Mouse (Mus musculus): Measurements from ENCODE around the gene Mrps33. TPM values are rescaled to one million over a fixed set of nuclear protein-coding genes. Genes with fewer than 3 reads are reported as not detected.
A peak's percentile ranks its signal among the peaks of the same experiment; 100 is the strongest.

Mrps33 gene
- polyA plus RNA-seq, 1 experiment from 2014 or later: 165 TPM

DNA sequence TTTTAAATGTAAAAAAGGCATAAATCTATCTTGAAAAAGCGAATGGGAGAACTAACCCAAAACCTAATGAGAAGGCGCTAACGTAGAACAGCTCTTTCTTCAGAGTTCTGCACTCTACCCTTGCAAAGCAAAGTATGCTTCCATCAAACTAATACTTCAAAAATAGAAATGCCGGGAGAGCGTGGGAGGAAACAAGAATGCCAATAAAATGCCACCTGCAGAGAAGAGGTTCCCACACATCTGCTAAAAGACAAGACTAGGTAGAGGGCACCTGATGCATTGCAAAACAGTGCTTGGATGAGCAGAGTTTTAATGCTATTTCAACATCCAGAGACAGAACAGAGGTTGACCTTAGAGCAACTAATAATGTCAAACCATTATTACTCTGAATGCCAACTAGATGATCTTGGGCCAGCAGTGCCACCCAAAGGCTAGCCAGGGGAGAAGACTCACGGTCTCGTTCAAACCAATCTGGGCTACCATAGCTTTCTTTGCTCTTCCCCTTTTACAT, 3.7 kb downstream of the Mrps33 start:
- no peaks in the 10 kb centered on the region for H3K9me3 ChIP-seq (replicated peaks; ENCODE audit: control insufficient read depth, low read length)
- H3K4me1 ChIP-seq (ENCODE audit: control insufficient read depth, insufficient read depth, low read length): peaks cover 4% of the 10 kb centered on the region
- no peak overlapping the region for H3K4me2 ChIP-seq (ENCODE audit: low read depth, low read length)
- no peak overlapping the region for H3K4me3 ChIP-seq (ENCODE audit: low read length)
- 94% methylated on average over 7 of the region's 7 CpGs for WGBS
- H3K27ac ChIP-seq (ENCODE audit: low read length): no peak overlapping the region
- no peak overlapping the region for H3K9ac ChIP-seq (ENCODE audit: low read length)
- H3K36me3 ChIP-seq (ENCODE audit: control insufficient read depth, insufficient read depth): peaks cover 3% of the 10 kb centered on the region; the same call in 1 of the 2 replicates
- H3K27me3 ChIP-seq (ENCODE audit: control insufficient read depth, insufficient read depth, low read length): no peaks in the 10 kb centered on the region
- no peak for ATAC-seq (replicated peaks; ENCODE audit: extremely low read depth, insufficient read depth, low FRiP score)

DNA sequence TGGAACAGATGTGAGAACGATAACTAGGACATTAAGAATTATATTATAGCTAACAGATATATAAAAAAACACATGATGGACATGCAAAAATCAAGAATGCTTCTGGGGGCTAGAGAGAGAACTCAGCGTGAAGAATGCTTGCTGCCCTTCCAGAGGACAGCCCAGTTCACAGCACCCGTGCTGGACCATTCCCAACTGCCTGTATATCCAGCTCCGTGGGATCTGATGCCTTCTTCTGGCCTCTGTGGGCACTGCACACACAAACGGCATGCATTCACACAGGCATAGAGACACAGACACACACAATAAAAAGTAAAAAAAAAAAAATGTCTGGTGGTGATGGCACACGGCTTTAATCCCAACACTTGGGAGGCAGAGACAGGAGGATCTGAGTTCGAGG, 4.5 kb downstream of the Mrps33 start:
- no peaks in the 10 kb centered on the region for H3K27me3 ChIP-seq (ENCODE audit: control insufficient read depth, insufficient read depth, low read length)
- 93% methylated on average over 7 of the region's 7 CpGs for WGBS
- ATAC-seq (replicated peaks; ENCODE audit: extremely low read depth, insufficient read depth, low FRiP score): no peak
- H3K9ac ChIP-seq (ENCODE audit: low read length): no peak overlapping the region
- peaks cover 4% of the 10 kb centered on the region for H3K4me1 ChIP-seq (ENCODE audit: control insufficient read depth, insufficient read depth, low read length)
- H3K36me3 ChIP-seq (ENCODE audit: control insufficient read depth, insufficient read depth): peaks cover 6% of the 10 kb centered on the region; the same call in 1 of the 2 replicates
- no peak overlapping the region for H3K4me2 ChIP-seq (ENCODE audit: low read depth, low read length)
- H3K27ac ChIP-seq (ENCODE audit: low read length): no peak overlapping the region
- no peaks in the 10 kb centered on the region for H3K9me3 ChIP-seq (replicated peaks; ENCODE audit: control insufficient read depth, low read length)
- no peak overlapping the region for H3K4me3 ChIP-seq (ENCODE audit: low read length)

DNA sequence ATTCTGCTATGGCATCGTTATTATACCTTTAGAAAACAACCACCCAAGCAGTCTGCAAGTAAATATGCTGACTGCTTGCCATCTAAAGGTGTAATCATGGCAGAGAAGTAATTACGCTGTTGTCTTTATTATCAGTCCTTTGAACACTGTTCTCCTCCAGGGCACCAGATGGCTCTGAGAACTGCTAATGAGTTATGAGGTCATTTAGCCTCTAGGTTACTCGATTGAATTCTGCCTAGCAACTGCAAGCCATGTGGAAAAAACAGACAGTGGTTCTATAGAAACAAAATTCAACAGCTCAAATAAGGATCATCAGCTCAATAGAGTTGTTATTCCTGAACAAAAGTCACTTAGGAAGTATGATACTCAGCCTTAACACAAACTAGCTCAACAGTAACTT, 4.9 kb downstream of the Mrps33 start:
- no peak for ATAC-seq (replicated peaks; ENCODE audit: extremely low read depth, insufficient read depth, low FRiP score)
- no peak overlapping the region for H3K4me3 ChIP-seq (ENCODE audit: low read length)
- H3K4me1 ChIP-seq (ENCODE audit: control insufficient read depth, insufficient read depth, low read length): peaks cover 4% of the 10 kb centered on the region
- 89% methylated on average over 3 of the region's 3 CpGs for WGBS
- H3K27me3 ChIP-seq (ENCODE audit: control insufficient read depth, insufficient read depth, low read length): no peaks in the 10 kb centered on the region
- no peaks in the 10 kb centered on the region for H3K9me3 ChIP-seq (replicated peaks; ENCODE audit: control insufficient read depth, low read length)
- H3K27ac ChIP-seq (ENCODE audit: low read length): no peak overlapping the region
- no peak overlapping the region for H3K9ac ChIP-seq (ENCODE audit: low read length)
- no peak overlapping the region for H3K4me2 ChIP-seq (ENCODE audit: low read depth, low read length)
- H3K36me3 ChIP-seq (ENCODE audit: control insufficient read depth, insufficient read depth): peaks cover 10% of the 10 kb centered on the region

DNA sequence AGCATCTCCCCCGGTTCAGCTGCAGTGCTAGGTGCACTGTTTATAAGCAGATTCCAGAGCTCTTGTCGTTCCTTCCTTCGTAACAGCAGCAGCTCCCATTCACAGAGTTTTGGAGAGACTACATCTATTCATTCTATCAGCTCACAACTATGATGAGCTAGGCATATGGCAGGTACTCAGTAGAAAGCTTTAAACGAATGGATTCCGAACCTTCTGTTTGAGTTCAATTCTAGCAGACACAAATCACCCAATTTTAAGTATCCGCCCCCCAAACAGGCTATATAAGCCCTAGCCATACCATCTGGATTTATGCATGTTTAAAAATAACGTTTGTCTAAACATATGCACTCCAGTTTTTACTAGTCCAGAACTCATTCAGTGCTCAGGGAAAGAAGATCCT, 9.8 kb downstream of the Mrps33 start:
- peaks cover 22% of the 10 kb centered on the region for H3K36me3 ChIP-seq (ENCODE audit: control insufficient read depth, insufficient read depth)
- H3K4me2 ChIP-seq (ENCODE audit: low read depth, low read length): no peak overlapping the region
- H3K27me3 ChIP-seq (ENCODE audit: control insufficient read depth, insufficient read depth, low read length): no peaks in the 10 kb centered on the region
- WGBS: 93% methylated on average over 7 of the region's 7 CpGs
- ATAC-seq (replicated peaks; ENCODE audit: extremely low read depth, insufficient read depth, low FRiP score): no peak
- no peaks in the 10 kb centered on the region; the same call in 1 of the 2 replicates for H3K9me3 ChIP-seq (replicated peaks; ENCODE audit: control insufficient read depth, low read length)
- no peak overlapping the region for H3K9ac ChIP-seq (ENCODE audit: low read length)
- H3K27ac ChIP-seq (ENCODE audit: low read length): no peak overlapping the region
- H3K4me3 ChIP-seq (ENCODE audit: low read length): no peak overlapping the region
- no peaks in the 10 kb centered on the region for H3K4me1 ChIP-seq (ENCODE audit: control insufficient read depth, insufficient read depth, low read length)

DNA sequence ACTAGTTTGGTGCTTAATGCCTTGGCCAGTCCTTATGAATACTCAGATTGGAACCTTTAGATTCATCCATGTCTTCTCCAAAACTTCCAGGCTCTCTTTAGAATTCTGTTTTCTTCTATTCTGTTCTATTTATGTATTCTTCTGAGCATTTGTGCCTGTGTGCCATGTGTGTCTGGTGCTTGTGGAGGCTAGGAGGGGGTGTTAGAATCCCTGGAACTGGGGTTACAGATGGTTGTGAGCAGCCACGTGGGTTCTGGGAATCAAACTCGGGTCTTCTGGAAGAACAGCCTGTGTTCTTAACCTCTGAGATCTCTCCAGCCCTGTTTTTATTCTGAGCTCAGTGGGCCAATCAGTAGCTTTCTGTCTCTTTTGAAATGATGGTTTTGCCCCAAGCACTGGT, 13.7 kb downstream of the Mrps33 start:
- Histone ChIP-seq H3K36me3 (ENCODE audit: control insufficient read depth, insufficient read depth) (peaks cover 19% of the 10 kb centered on the region), H3K9ac (ENCODE audit: low read length) (no peak overlapping the region), H3K9me3 (replicated peaks; ENCODE audit: control insufficient read depth, low read length) (no peaks in the 10 kb centered on the region; the same call in 1 of the 2 replicates), H3K27ac (ENCODE audit: low read length) (no peak overlapping the region), H3K4me1 (ENCODE audit: control insufficient read depth, insufficient read depth, low read length) (no peaks in the 10 kb centered on the region), H3K4me3 (ENCODE audit: low read length) (no peak overlapping the region), H3K4me2 (ENCODE audit: low read depth, low read length) (no peak overlapping the region), H3K27me3 (ENCODE audit: control insufficient read depth, insufficient read depth, low read length) (no peaks in the 10 kb centered on the region)
- no peak for ATAC-seq (replicated peaks; ENCODE audit: extremely low read depth, insufficient read depth, low FRiP score)
- 74% methylated on average over 2 of the region's 2 CpGs for WGBS

DNA sequence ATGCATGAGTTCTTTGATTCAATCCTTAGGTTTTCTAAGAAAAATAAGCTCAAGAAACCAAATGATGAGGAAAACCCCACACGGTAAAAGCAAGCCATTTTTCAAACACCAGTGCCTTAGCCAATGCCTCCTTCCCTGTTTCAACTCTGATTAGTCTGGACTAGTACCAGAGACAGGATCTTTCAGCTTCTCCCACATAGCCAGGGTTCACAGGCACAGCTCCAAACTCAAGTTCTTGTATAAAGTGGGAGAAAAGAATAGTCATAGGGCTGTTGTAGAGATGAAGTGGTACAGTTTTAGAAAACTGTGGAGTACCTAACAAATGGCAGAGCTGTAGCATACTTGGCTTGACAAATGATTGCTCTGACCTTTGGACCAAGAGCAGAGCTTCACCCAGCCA, 14.6 kb downstream of the Mrps33 start:
- Histone ChIP-seq H3K27me3 (ENCODE audit: control insufficient read depth, insufficient read depth, low read length) (no peaks in the 10 kb centered on the region), H3K4me2 (ENCODE audit: low read depth, low read length) (no peak overlapping the region), H3K9me3 (replicated peaks; ENCODE audit: control insufficient read depth, low read length) (no peaks in the 10 kb centered on the region; the same call in 1 of the 2 replicates), H3K27ac (ENCODE audit: low read length) (no peak overlapping the region), H3K4me1 (ENCODE audit: control insufficient read depth, insufficient read depth, low read length) (no peaks in the 10 kb centered on the region), H3K36me3 (ENCODE audit: control insufficient read depth, insufficient read depth) (peaks cover 14% of the 10 kb centered on the region), H3K9ac (ENCODE audit: low read length) (no peak overlapping the region), H3K4me3 (ENCODE audit: low read length) (no peak overlapping the region)
- no peak for ATAC-seq (replicated peaks; ENCODE audit: extremely low read depth, insufficient read depth, low FRiP score)
- WGBS: 81% methylated on average over 1 of the region's 1 CpGs

DNA sequence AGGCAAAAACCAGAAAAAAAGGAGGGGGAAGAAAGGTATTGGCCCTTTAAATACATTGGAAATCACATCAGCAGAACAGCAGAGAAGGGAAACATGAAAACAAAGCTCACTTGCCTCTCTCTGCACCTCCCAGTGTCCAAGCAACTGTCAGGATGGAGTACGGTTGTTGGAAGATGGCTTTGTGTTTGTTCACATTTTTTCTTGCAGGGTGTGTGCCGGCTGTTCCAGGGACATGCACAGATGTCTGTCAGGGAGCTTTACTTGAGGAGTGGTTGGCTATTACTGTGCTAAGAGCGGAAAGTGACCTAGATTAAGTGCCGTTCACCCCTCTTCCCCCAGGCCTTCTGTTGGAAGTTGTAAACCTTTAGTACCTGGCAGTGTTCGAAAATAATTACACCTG, 19.0 kb downstream of the Mrps33 start:
- Histone ChIP-seq H3K4me2 (ENCODE audit: low read depth, low read length) (no peak overlapping the region), H3K9me3 (replicated peaks; ENCODE audit: control insufficient read depth, low read length) (no peaks in the 10 kb centered on the region), H3K36me3 (ENCODE audit: control insufficient read depth, insufficient read depth) (no peaks in the 10 kb centered on the region), H3K4me3 (ENCODE audit: low read length) (no peak overlapping the region), H3K27me3 (ENCODE audit: control insufficient read depth, insufficient read depth, low read length) (no peaks in the 10 kb centered on the region), H3K9ac (ENCODE audit: low read length) (no peak overlapping the region), H3K27ac (ENCODE audit: low read length) (no peak overlapping the region), H3K4me1 (ENCODE audit: control insufficient read depth, insufficient read depth, low read length) (0 out of 2 replicates have a peak, but pooled peaks cover 2% of the 10 kb centered on the region)
- ATAC-seq (replicated peaks; ENCODE audit: extremely low read depth, insufficient read depth, low FRiP score): no peak
- WGBS: 66% methylated on average over 5 of the region's 5 CpGs

DNA sequence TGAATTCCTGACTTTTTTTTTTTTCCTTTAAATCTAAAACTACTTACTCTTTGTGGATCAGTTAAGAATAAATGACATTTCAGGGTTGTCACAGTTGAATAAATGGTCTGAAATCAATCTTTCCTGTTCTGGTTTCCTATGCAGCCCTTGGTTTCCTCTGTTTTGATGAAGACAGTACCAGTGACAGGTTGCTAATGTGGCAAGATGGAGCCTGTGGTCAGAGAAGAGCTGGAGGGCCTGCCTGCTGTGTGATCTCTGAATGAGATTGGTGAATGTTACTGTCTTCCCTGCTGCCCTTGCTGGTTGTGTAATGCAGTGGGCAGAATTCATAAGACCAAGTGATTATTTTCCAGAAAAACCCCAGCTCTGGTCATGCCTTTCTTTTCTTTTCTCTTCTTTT, 22.4 kb downstream of the Mrps33 start:
- no peaks in the 10 kb centered on the region for H3K36me3 ChIP-seq (ENCODE audit: control insufficient read depth, insufficient read depth)
- 0 out of 2 replicates have a peak, but pooled peaks cover 2% of the 10 kb centered on the region for H3K4me1 ChIP-seq (ENCODE audit: control insufficient read depth, insufficient read depth, low read length)
- no peak overlapping the region for H3K4me2 ChIP-seq (ENCODE audit: low read depth, low read length)
- H3K4me3 ChIP-seq (ENCODE audit: low read length): no peak overlapping the region
- H3K9ac ChIP-seq (ENCODE audit: low read length): no peak overlapping the region
- H3K9me3 ChIP-seq (replicated peaks; ENCODE audit: control insufficient read depth, low read length): no peaks in the 10 kb centered on the region
- H3K27ac ChIP-seq (ENCODE audit: low read length): no peak overlapping the region
- no peaks in the 10 kb centered on the region for H3K27me3 ChIP-seq (ENCODE audit: control insufficient read depth, insufficient read depth, low read length)
- ATAC-seq (replicated peaks; ENCODE audit: extremely low read depth, insufficient read depth, low FRiP score): no peak

DNA sequence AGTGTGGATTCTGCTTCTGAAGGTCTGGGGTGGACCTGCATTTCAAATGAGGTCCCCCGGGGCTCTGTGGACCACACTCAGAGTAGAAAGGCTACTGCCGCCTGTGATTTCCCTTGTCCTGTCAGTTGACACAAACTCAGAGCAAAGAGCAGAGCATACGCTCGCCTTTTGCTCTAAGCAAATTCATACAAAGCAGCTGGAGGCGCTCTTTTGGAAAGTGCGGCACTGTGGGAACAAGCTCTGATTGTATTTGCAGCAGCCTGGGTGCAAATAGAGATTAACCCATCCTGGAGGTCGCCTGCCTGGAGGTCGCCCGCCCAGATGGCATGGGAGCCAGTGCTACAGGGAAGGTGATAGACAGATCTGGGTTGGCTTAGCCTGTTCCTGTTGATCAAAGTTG, 23.0 kb downstream of the Mrps33 start:
- H3K4me3 ChIP-seq (ENCODE audit: low read length): no peak overlapping the region
- 13% methylated on average over 9 of the region's 9 CpGs for WGBS
- ATAC-seq (replicated peaks; ENCODE audit: extremely low read depth, insufficient read depth, low FRiP score): no peak
- no peaks in the 10 kb centered on the region for H3K27me3 ChIP-seq (ENCODE audit: control insufficient read depth, insufficient read depth, low read length)
- no peak overlapping the region for H3K9ac ChIP-seq (ENCODE audit: low read length)
- no peak overlapping the region for H3K27ac ChIP-seq (ENCODE audit: low read length)
- H3K9me3 ChIP-seq (replicated peaks; ENCODE audit: control insufficient read depth, low read length): no peaks in the 10 kb centered on the region
- H3K4me2 ChIP-seq (ENCODE audit: low read depth, low read length): peak overlapping the region; percentile 18; the same call in 1 of the 2 replicates
- 0 out of 2 replicates have a peak, but pooled peaks cover 2% of the 10 kb centered on the region for H3K4me1 ChIP-seq (ENCODE audit: control insufficient read depth, insufficient read depth, low read length)
- H3K36me3 ChIP-seq (ENCODE audit: control insufficient read depth, insufficient read depth): no peaks in the 10 kb centered on the region
